Comparison of ENCODE assay signal across 17 mouse cellular contexts in the genomic region with DNA sequence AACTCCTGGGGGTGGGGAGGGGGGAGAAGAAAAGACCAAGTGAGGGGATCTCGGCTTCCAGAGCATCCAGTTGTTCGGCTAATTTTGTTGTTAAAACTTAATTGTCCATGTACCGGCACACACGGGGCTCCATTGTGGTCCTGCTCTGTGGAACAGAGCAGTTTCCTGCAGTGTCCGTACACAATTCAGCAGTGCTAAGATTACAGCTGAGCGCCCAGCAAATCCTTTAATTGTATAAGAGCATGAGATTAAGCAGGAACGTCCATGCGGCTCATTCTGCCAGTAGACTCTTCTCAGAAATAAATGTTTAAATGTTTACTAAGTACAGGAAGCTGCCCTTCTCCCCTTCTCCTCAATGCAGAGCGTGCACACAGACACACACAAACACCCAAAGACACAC. TPM values are rescaled to one million over a fixed set of nuclear protein-coding genes. Genes with fewer than 3 reads are reported as not detected.
DNase-seq lines count a peak whose midpoint lies in the region; ATAC-seq and TF ChIP-seq lines count a peak whose summit lies in the region.
"Had no signal": no experiment of that assay in that cellular context is flagged by ENCODE, and none has a peak within 500 bp of the region (broad histone marks: within the 10 kb centered on the region; RNA-seq: fewer than 3 reads in every experiment).

No protein-coding gene starts in this region.

- H3K27ac ChIP-seq in hindbrain, embryonic 12.5 days: no peak overlapping the region
- no peak overlapping the region for H3K27ac ChIP-seq in hindbrain, embryonic 14.5 days
- no peak overlapping the region for H3K27ac ChIP-seq in midbrain, embryonic 14.5 days (replicated peaks; ENCODE audit: low read depth, low read length)
- no peak overlapping the region for H3K27ac ChIP-seq in midbrain, postnatal 0 days (ENCODE audit: low read depth, low read length)
- no peak overlapping the region for H3K27ac ChIP-seq in embryonic facial prominence, embryonic 13.5 days
- H3K27ac ChIP-seq: liver, embryonic 13.5 days; midbrain, embryonic 13.5 days; neural tube, embryonic 15.5 days had no signal

- 19% methylated on average over 9 of the region's 9 CpGs for WGBS in hindbrain, embryonic 12.5 days
- WGBS in hindbrain, embryonic 14.5 days: 14% methylated on average over 9 of the region's 9 CpGs
- WGBS in midbrain, embryonic 14.5 days: 7% methylated on average over 9 of the region's 9 CpGs
- 29% methylated on average over 9 of the region's 9 CpGs for WGBS in midbrain, postnatal 0 days
- WGBS in embryonic facial prominence, embryonic 13.5 days: 21% methylated on average over 9 of the region's 9 CpGs

- no peak for ATAC-seq in hindbrain, embryonic 12.5 days (ENCODE audit: low FRiP score)
- no peak for ATAC-seq in hindbrain, embryonic 14.5 days (ENCODE audit: low FRiP score)
- ATAC-seq in midbrain, embryonic 14.5 days (ENCODE audit: low FRiP score, low TSS enrichment): no peak
- ATAC-seq in midbrain, postnatal 0 days (ENCODE audit: low FRiP score): no peak
- no peak for ATAC-seq in embryonic facial prominence, embryonic 13.5 days (ENCODE audit: insufficient number of reproducible peaks, insufficient read depth, low FRiP score, low TSS enrichment, low read depth)
- ATAC-seq: midbrain, embryonic 13.5 days had no signal

- no peak overlapping the region for H3K9ac ChIP-seq in hindbrain, embryonic 12.5 days
- no peak overlapping the region for H3K9ac ChIP-seq in hindbrain, embryonic 14.5 days
- H3K9ac ChIP-seq in midbrain, embryonic 14.5 days (replicated peaks; ENCODE audit: low read length): no peak overlapping the region
- H3K9ac ChIP-seq in midbrain, postnatal 0 days (replicated peaks; ENCODE audit: low read length, poor library complexity, severe bottlenecking): no peak overlapping the region
- H3K9ac ChIP-seq in embryonic facial prominence, embryonic 13.5 days: no peak overlapping the region
- H3K9ac ChIP-seq: liver, embryonic 13.5 days; midbrain, embryonic 13.5 days; neural tube, embryonic 15.5 days had no signal

- 0 out of 2 replicates have a peak overlapping the region, but pooled peaks have one; percentile 22 for H3K4me2 ChIP-seq in hindbrain, embryonic 12.5 days (replicated peaks)
- H3K4me2 ChIP-seq in hindbrain, embryonic 14.5 days (replicated peaks): no peak overlapping the region
- no peak overlapping the region for H3K4me2 ChIP-seq in midbrain, embryonic 14.5 days (ENCODE audit: low read length)
- H3K4me2 ChIP-seq in midbrain, postnatal 0 days (ENCODE audit: low read depth, low read length, poor library complexity, severe bottlenecking): no peak overlapping the region
- peak overlapping the region; percentile 30; the same call in 1 of the 2 replicates for H3K4me2 ChIP-seq in embryonic facial prominence, embryonic 13.5 days
- H3K4me2 ChIP-seq: liver, embryonic 13.5 days; midbrain, embryonic 13.5 days; neural tube, embryonic 15.5 days had no signal

- peaks cover 75% of the 10 kb centered on the region for H3K27me3 ChIP-seq in hindbrain, embryonic 12.5 days
- peaks cover 70% of the 10 kb centered on the region for H3K27me3 ChIP-seq in hindbrain, embryonic 14.5 days (ENCODE audit: control insufficient read depth, insufficient read depth, low read length)
- H3K27me3 ChIP-seq in midbrain, embryonic 14.5 days (ENCODE audit: control insufficient read depth, insufficient read depth, low read length): peaks cover 69% of the 10 kb centered on the region
- H3K27me3 ChIP-seq in midbrain, postnatal 0 days (ENCODE audit: insufficient read depth, low read length): peaks cover 25% of the 10 kb centered on the region; the same call in 1 of the 2 replicates
- H3K27me3 ChIP-seq in embryonic facial prominence, embryonic 13.5 days: peaks cover 43% of the 10 kb centered on the region

- H3K4me3 ChIP-seq in hindbrain, embryonic 12.5 days: no peak overlapping the region
- H3K4me3 ChIP-seq in hindbrain, embryonic 14.5 days (replicated peaks; ENCODE audit: low read length): no peak overlapping the region
- no peak overlapping the region for H3K4me3 ChIP-seq in midbrain, embryonic 14.5 days (replicated peaks; ENCODE audit: low read depth, low read length)
- H3K4me3 ChIP-seq in midbrain, postnatal 0 days (ENCODE audit: low read depth, low read length): no peak overlapping the region
- no peak overlapping the region for H3K4me3 ChIP-seq in embryonic facial prominence, embryonic 13.5 days
- H3K4me3 ChIP-seq: liver, embryonic 13.5 days; midbrain, embryonic 13.5 days; neural tube, embryonic 15.5 days had no signal

- H3K9me3 ChIP-seq in hindbrain, embryonic 12.5 days (replicated peaks): no peaks in the 10 kb centered on the region
- no peaks in the 10 kb centered on the region for H3K9me3 ChIP-seq in hindbrain, embryonic 14.5 days (ENCODE audit: control insufficient read depth, low read length)
- no peaks in the 10 kb centered on the region for H3K9me3 ChIP-seq in midbrain, embryonic 14.5 days (ENCODE audit: control insufficient read depth, low read length)
- H3K9me3 ChIP-seq in midbrain, postnatal 0 days (ENCODE audit: low read length): no peaks in the 10 kb centered on the region
- H3K9me3 ChIP-seq in embryonic facial prominence, embryonic 13.5 days: no peaks in the 10 kb centered on the region
- H3K9me3 ChIP-seq: liver, embryonic 13.5 days; midbrain, embryonic 13.5 days; neural tube, embryonic 15.5 days had no signal

- H3K4me1 ChIP-seq in hindbrain, embryonic 12.5 days: peaks cover 13% of the 10 kb centered on the region
- peaks cover 27% of the 10 kb centered on the region for H3K4me1 ChIP-seq in hindbrain, embryonic 14.5 days (replicated peaks; ENCODE audit: control insufficient read depth, insufficient read depth, low read length)
- peaks cover 8% of the 10 kb centered on the region; the same call in 1 of the 2 replicates for H3K4me1 ChIP-seq in midbrain, embryonic 14.5 days (ENCODE audit: control insufficient read depth, insufficient read depth, low read length)
- H3K4me1 ChIP-seq in midbrain, postnatal 0 days (ENCODE audit: insufficient read depth, low read length): no peaks in the 10 kb centered on the region
- peaks cover 15% of the 10 kb centered on the region; the same call in 1 of the 2 replicates for H3K4me1 ChIP-seq in embryonic facial prominence, embryonic 13.5 days

- TF ChIP-seq CTCF in midbrain, postnatal 0 days (IDR thresholded peaks at IDR 0.05): no peak

- no peaks in the 10 kb centered on the region for H3K36me3 ChIP-seq in hindbrain, embryonic 12.5 days
- H3K36me3 ChIP-seq in hindbrain, embryonic 14.5 days (replicated peaks; ENCODE audit: control insufficient read depth, insufficient read depth): no peaks in the 10 kb centered on the region
- no peaks in the 10 kb centered on the region for H3K36me3 ChIP-seq in midbrain, embryonic 14.5 days (ENCODE audit: control insufficient read depth, insufficient read depth, low read length)
- peaks cover 13% of the 10 kb centered on the region for H3K36me3 ChIP-seq in midbrain, postnatal 0 days (ENCODE audit: insufficient read depth, low read length)
- no peaks in the 10 kb centered on the region for H3K36me3 ChIP-seq in embryonic facial prominence, embryonic 13.5 days
- H3K36me3 ChIP-seq: liver, embryonic 13.5 days; midbrain, embryonic 13.5 days; neural tube, embryonic 15.5 days had no signal

- no peak for DNase-seq in hindbrain, embryonic 14.5 days (ENCODE audit: low spot score)
- DNase-seq in midbrain, embryonic 14.5 days: peak; percentile 39
- DNase-seq in midbrain, postnatal 0 days (ENCODE audit: low spot score): no peak
- DNase-seq in cerebellum, adult 8-10 months: no peak
- no peak for DNase-seq in adrenal gland, adult 8-10 months
- DNase-seq: cerebellum, postnatal 14 days; gastrocnemius, postnatal 25 days; kidney, adult 11 months; layer of hippocampus, adult 9-11 months; liver, embryonic 13.5 days; lung, postnatal 14 days; right cerebral cortex, postnatal 14 days; thymus, postnatal 25 days had no signal

RNA-seq across cellular contexts. Expression of gene Hspa12a, which starts 38.1 kb away (rescaled TPM):
- polyA plus RNA-seq in hindbrain, embryonic 12.5 days (2016; fragmentation: Nextera tagmentation; extraction: Ambion mirVana): 42.9 and 44.2 TPM in 2 replicates
- polyA plus RNA-seq in hindbrain, embryonic 14.5 days (2014; fragmentation: Nextera tagmentation; extraction: Ambion mirVana): 40.5 and 45.5 TPM in 2 replicates
- 31.9 and 35.2 TPM in 2 replicates for polyA plus RNA-seq in midbrain, embryonic 14.5 days (2014; fragmentation: Nextera tagmentation; extraction: Ambion mirVana)
- total RNA-seq in midbrain, postnatal 0 days (2014; rRNA removed): 73.7 and 80.0 TPM in 2 replicates
- polyA plus RNA-seq in midbrain, postnatal 0 days (2015; fragmentation: Nextera tagmentation; extraction: Ambion mirVana): 53.8 and 54.0 TPM in 2 replicates
- polyA plus RNA-seq in embryonic facial prominence, embryonic 13.5 days (2015; fragmentation: Nextera tagmentation; extraction: Ambion mirVana): 3.8 and 4.7 TPM in 2 replicates
- total RNA-seq in adrenal gland, adult 8-10 months (2022): 100 to 1,000 TPM in 3 of 4 experiments, 10 to 100 TPM in 1; 90.2 to 190 (median 131) TPM

RNA-seq across cellular contexts. Expression of gene Eno4, which starts 38.3 kb away (rescaled TPM):
- 1.3 and 1.6 TPM in 2 replicates for polyA plus RNA-seq in hindbrain, embryonic 12.5 days (2016; fragmentation: Nextera tagmentation; extraction: Ambion mirVana)
- 1.7 and 2.0 TPM in 2 replicates for polyA plus RNA-seq in hindbrain, embryonic 14.5 days (2014; fragmentation: Nextera tagmentation; extraction: Ambion mirVana)
- polyA plus RNA-seq in midbrain, embryonic 14.5 days (2014; fragmentation: Nextera tagmentation; extraction: Ambion mirVana): 0.49 and 0.66 TPM in 2 replicates
- total RNA-seq in midbrain, postnatal 0 days (2014; rRNA removed): 0.42 and 0.71 TPM in 2 replicates
- 1.3 and 1.5 TPM in 2 replicates for polyA plus RNA-seq in midbrain, postnatal 0 days (2015; fragmentation: Nextera tagmentation; extraction: Ambion mirVana)
- polyA plus RNA-seq in embryonic facial prominence, embryonic 13.5 days (2015; fragmentation: Nextera tagmentation; extraction: Ambion mirVana): 0.24 and 0.26 TPM in 2 replicates
- total RNA-seq in adrenal gland, adult 8-10 months (2022): under 1 TPM; 0.24 to 0.71 (median 0.29) TPM
- total RNA-seq: gastrocnemius, postnatal 25 days had no signal

Comparison
In these comparisons a context has a peak if more than half of its experiments do, and no peak if none do; other contexts are left out.
1. H3K4me2 ChIP-seq: peak in hindbrain, embryonic 12.5 days (single experiment) and embryonic facial prominence, embryonic 13.5 days (single experiment); none in hindbrain, embryonic 14.5 days (single experiment), midbrain, embryonic 14.5 days (single experiment) and midbrain, postnatal 0 days (single experiment).